Mouse (Mus musculus) right cerebral cortex, adult 18-20 months (tissue): ENCODE results near the gene B4galnt2.

Experiments
- DNase-seq: peaks from one replicate; pipeline ENCODE4 v3.0.0; 2022; ENCODE audit warnings: mixed read lengths

B4galnt2 gene

DNA sequence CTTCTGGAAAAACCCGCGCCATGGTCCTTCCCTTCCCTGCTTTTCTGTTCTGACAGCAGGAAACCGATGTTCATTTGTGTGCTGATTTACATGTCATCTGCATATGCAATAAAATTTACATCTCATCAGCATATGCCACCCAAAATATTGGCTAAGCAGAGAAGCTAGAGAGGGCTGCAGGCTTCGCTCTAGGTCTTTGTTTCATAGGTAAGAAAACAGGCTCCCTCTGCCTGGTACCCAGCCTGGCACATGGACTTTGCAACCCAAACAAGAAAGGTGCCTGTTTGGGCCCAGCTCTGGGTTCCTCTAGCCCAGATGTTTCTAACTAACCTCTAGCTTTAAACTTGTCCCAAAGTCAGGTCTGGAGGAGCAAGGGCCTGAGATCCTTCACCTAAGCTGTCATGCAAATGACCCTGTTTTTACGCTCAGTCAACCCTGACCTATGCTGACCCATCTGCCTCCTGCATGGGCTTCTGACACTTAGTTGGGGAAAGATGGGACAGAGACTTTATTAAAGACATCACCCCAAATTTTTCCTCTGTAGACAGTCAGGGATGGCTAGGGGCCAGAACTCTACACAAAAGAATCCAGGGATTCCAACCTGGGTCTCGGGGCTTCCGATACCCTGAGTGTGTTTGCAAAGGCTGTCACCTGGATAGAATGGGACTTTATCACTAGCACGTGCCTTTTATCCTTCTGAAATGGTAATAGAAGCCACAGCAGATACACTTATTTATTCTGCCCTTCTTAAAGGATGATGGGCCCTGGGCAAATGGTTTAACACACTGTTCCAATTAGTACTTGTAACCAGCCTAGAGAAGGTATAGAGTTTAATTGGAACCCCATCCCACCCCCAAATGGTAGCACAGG is 75.5 kb downstream of the B4galnt2 start:
- DNase-seq = no peak

DNA sequence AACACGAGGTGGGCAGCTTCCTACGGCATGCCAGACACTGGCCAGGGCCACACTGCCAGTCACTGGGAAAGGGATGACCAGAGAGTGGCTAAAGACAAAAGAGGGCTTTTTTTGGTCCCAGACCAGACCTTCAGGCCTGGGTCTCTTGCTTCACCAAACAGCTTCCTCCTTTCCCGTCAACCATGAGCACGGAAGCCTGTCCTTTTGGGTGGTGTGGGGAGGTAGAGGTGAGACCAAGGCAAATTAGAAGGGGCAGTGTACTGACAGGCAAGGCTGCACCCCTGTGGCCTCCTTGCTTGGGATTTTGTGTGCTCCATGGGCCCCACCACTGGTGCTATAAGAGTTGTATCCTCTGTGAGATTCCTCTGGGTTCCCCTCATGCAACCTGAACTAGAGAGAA is 76.1 kb downstream of the B4galnt2 start:
- no peak for DNase-seq

DNA sequence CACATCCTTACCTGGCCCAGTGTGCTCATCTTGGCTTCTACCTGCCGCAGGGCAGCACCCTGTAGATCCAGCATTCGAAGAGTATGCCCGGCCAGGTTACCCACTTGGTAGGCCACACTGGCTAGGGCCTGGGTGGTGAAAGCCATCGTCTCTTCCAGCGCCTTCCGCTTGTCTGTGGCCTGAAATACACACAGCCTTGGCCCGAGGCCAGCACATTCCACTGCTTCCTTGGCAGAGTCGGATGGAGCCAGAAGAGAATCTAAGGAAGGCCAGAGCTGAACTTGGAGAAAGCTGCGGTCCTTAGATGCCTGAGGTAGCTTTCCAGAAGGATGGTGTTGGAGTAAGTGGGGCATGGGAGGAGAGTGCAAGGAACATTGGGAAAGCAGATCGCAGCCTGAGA is 77.6 kb downstream of the B4galnt2 start, which contains the start of gene Gngt2:
Gngt2 (plus strand) TSS at position 158 of the 400 bp plus-strand sequence.
- DNase-seq = no peak

DNA sequence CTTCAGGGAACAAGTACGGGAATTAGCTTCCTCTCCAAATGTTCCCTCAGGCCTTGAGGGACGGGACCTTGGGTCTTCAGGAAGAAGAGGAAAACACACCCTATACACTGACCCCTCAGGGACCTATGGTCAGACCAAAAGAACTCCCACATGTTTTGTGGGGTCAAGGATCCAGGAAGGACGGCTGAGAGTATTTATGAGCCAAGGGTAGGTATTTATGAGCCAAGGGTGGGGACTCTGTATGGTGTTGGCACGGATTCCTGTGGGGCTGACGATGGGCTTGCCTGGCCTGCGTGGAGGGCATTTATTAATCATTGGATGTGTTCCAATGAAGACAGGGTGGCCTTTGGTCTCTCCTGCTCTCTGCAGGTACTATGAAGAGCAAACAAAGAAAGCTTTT is 78.3 kb downstream of the B4galnt2 start:
- DNase-seq = no peak

GRCm38 (mm10) chr11:95835832-95836231 is 78.9 kb downstream of the B4galnt2 start:
- DNase-seq = no peak

GRCm38 (mm10) chr11:95834742-95835710 is 79.7 kb downstream of the B4galnt2 start:
- no peak for DNase-seq

GRCm38 (mm10) chr11:95834143-95834667 is 80.5 kb downstream of the B4galnt2 start:
- DNase-seq = no peak

DNA sequence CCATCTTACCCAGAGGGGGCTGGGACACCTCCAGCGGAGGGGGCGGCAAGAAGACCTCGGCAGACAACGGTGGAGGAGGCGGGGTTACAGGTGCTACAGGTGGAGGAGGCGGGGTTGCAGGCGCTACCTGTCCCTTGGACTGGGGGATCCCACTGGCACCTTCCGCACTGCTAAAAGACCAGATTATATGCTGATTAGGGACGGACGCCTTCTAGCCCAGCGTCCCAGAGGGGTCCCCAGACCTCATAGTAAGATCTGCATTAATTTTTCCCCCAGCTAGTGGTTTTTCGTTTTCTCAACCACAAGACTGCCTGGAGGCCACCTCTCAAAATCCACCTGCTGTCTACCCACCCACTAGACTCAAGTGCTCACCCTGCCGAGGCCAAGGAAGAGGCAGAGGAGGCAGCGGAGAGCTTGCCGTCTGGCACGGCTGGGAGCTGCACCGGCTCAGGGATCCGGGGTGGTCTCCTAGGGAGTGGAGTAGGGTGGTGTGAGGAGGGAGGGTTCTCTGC is 81.0 kb downstream of the B4galnt2 start:
- no peak for DNase-seq

GRCm38 (mm10) chr11:95833006-95833570 is 81.6 kb downstream of the B4galnt2 start:
- DNase-seq = no peak

DNA sequence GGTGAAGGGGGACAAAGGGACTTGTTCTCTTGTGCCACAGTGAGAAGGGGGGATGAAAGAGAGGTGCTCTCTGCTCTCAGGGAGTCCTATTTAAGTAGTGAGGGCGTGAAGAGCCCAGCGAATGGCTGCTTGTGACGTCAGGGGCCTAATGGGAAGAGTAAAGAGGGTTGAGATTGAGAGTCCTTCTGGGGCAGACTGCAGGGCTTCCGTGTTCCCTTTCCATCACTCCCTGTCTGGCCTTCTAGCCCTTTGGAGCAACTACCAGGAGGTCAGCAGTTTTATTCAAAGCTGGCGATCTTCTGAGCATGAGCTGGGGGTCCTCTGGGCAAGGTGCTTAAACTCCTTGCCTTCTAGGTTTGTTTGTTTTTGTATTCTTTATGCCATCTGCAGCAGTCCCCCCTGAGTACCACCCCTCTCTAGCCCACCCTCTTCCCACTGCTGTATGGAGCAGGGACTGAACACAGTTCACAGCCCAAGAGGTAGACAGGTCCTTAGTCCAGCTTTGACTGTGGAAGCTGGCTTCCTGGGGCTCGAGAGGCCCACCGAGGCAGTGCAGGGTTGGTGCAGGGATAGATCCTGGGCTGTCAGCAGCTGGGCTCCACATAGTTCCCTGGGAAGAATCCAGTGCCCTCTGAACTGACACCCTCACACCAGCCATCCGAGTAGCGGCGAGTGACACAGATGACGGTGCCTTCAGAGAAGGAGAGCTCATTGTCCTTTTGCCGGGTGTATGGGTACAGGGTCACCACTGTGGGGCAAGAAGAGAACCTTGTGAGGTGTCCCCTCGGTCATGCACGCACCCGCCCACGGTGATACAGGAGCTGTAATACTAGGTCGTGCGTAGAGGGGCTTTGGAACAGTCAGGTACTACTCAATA is 82.3 kb downstream of the B4galnt2 start:
- DNase-seq = no peak

- DNase-seq = no peak
These were observed 83.0 kb downstream of the B4galnt2 start for GRCm38 (mm10) chr11:95831641-95832040.

DNA sequence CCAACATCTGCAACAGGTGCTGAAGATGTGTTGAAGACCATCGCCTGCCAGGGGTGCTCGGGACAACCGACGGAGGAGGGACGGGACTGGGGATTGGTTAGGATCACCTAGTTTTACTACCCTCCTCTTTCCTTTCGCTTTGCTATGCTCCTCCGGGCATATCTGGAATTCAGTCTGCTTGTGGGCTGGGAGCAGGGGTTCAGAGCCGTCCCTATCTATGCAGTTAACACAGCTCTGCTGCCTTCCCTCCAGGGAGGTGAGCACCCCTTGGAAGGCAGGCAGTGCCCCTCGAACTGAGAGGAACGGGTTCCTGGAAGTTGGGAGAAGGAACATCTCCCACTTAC is 83.4 kb downstream of the B4galnt2 start:
- no peak for DNase-seq

DNA sequence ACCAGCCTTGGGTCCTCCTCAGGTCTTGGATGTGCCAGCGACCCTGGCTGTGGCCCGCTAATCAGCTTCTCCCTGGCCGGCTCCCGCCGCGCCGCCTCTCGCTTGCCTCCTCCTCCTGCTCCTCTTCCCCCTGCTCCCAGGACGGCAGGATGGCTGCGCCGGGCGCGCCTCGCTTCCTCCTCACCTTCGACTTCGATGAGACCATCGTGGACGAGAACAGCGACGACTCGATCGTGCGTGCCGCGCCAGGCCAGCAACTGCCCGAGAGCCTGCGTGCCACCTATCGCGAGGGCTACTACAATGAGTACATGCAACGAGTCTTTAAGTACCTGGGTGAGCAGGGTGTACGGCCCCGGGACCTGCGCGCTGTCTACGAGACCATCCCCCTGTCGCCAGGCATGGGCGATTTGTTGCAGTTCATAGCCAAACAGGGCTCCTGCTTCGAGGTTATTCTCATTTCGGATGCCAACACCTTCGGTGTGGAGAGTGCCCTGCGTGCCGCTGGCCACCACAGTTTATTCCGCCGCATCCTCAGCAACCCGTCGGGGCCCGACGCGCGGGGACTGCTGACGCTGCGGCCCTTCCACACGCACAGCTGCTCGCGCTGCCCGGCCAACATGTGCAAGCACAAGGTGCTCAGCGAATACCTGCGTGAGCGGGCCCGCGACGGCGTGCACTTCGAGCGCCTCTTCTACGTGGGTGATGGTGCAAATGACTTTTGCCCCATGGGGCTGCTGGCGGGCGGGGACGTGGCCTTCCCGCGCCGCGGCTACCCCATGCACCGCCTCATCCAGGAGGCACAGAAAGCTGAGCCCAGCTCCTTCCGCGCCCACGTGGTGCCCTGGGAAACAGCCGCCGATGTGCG is 84.0 kb downstream of the B4galnt2 start:
- DNase-seq = no peak

DNA sequence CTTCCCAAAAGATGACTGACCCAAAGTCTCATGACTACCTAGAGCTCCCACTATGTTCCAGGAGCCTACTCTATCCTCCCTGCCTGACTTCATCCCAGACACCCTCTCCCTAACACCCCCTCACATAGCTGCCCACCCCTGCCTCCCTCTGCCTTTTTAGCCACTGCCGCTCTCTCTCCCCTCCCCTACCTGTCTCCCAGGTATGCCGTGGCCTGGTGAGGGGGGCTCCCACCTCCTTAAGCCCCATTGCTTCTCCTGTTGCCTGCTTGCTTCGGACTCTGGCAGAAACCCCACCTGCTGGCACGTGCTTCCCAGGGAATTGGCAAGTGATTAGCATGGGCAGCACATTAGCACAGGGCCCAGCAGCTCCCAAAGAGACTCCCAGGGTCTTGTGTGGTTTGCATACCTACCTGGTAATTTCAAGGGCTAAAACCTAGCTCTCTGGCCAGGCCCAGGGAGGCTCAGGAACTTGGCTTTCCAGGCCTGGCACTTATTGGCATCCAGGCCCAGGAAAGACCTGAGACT is 85.1 kb downstream of the B4galnt2 start:
- no peak for DNase-seq

DNA sequence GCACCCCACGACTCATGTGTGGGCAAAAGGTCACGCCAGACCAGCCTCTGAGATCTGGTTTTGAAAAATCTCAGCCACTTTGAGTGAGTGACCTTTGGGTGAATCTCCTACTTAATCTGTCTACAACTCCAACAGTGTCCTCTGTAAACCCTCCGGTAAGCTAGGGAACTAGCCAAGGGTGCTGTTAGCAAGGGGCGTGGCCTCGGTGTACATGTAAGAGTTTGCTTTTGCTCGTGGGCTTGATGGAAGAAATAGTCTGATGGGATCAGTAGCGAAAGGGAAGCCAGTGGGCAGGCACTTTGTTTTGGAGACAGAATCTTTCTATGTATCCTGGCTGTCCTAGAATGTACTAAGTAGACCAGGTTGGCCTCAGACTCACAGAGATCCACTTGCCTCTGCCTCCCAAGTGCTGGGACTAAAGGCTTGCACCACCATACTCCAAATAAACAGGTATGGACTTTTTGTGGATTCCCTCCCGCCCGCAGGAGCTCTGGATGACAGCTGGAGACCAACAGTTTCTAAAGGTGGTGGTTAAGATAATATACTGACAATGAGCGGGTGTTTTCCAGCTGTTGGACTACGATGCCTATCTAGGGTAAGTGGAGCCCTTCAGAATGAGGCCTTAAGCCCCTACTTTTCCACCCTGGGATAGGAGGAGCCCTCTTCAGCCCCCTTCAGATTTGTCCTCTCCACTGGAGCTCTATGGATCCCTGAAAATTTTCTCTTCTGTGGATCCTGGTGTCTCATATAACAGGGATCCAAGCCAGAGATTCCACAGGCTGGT is 86.3 kb downstream of the B4galnt2 start:
- no peak for DNase-seq

DNA sequence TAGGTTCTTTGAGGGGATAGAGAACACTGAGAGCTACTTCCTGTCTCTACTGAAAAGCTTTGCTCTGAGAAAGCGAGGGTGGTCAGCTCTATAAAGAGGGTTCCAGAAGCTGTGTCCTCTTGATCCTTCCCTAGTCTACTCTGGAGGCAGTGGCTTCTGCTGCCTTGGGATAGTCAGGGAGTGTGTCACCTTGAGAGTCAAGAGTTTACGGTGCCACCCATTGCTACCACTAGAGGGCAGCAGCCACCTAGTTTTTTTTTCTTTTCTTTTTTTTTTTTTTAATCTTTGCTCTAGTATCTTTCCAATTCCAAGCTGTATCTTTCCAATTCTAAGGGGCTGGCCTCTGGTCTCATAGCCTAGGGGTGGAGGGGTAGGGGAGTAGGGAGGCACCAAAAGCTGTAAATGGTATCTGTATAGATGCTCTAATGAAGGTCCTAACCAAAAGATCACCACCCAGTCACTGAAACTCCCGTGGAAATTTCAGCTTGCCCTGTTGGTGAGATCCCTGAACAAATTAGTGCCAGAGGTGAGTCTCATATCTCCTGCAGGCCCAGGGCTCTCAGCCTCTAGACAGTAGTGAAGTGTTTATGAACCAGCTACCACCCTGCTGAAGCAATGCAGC is 87.1 kb downstream of the B4galnt2 start:
- peak; percentile 57 for DNase-seq

DNA sequence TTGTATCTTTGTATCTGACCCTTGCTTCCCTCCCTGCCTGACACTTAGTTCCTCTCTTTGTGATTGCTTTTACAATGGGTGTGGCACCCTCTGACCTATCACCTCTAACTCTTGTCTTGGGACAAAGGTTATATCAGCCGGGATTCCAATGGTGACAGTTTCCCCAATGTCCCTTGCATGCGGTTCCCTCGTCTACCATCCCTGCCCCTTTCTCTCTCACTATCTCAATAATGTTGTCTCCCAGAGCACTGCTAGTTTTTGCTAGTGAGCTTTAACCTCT is 87.6 kb downstream of the B4galnt2 start:
- no peak for DNase-seq

- no peak for DNase-seq
These were observed 88.1 kb downstream of the B4galnt2 start for GRCm38 (mm10) chr11:95826317-95827167.
